29 mouse cellular contexts compared by ENCODE assay signal in the genomic region with DNA sequence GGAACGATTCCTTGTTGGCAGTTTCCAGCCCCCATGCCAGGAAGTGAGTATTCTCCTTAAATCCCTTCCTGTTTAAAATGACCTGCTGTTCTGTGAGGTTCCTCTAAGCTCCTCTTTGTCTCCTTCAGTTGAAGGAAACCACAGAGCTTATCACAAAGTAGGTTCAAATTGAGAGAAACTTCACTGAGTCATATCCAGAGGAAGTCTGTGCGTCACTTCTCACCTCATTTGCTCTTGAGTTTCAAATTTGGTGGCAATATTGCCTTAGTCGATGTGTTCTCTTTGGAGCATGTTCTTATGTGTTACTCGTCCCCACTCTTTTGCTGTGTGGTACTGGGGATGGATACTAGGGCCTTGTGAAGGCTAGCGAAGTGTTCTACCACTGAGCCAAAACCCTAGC.
DNase-seq lines count a peak whose midpoint lies in the region; ATAC-seq lines count a peak whose summit lies in the region.
"Had no signal": no experiment of that assay in that cellular context is flagged by ENCODE, and none has a peak within 500 bp of the region (broad histone marks: within the 10 kb centered on the region; RNA-seq: fewer than 3 reads in every experiment).

No protein-coding gene starts in this region.

- no peak overlapping the region for H3K9ac ChIP-seq in forebrain, embryonic 11.5 days (ENCODE audit: low read length)
- no peak overlapping the region for H3K9ac ChIP-seq in forebrain, embryonic 13.5 days
- H3K9ac ChIP-seq in kidney, embryonic 14.5 days (ENCODE audit: low read depth, low read length) = no peak overlapping the region
- H3K9ac ChIP-seq: embryonic facial prominence, embryonic 13.5 days; forebrain, postnatal 0 days; heart, embryonic 12.5 days; heart, embryonic 15.5 days; hindbrain, embryonic 14.5 days had no signal

- 72% methylated on average over 5 of the region's 5 CpGs for WGBS in forebrain, embryonic 11.5 days
- 82% methylated on average over 5 of the region's 5 CpGs for WGBS in forebrain, embryonic 13.5 days
- WGBS in kidney, embryonic 14.5 days = 79% methylated on average over 4 of the region's 5 CpGs

- no peak for ATAC-seq in forebrain, embryonic 11.5 days (replicated peaks; ENCODE audit: low FRiP score)
- no peak for ATAC-seq in forebrain, embryonic 13.5 days
- ATAC-seq in megakaryocyte progenitor cell, adult 5-6 weeks (replicated peaks; ENCODE audit: poor library complexity) = peak; percentile 48
- no peak for ATAC-seq in CD4-positive, CD25-positive, alpha-beta regulatory T cell, adult 4 months
- no peak for ATAC-seq in kidney, embryonic 14.5 days (ENCODE audit: low FRiP score, low TSS enrichment)
- ATAC-seq: forebrain, embryonic 14.5 days; forebrain, postnatal 0 days; hindbrain, postnatal 0 days; inflammation-experienced regulatory T-cells, adult 6 months; intestine, embryonic 16.5 days; Patski had no signal

- no peaks in the 10 kb centered on the region for H3K9me3 ChIP-seq in forebrain, embryonic 11.5 days (ENCODE audit: control insufficient read depth, low read length)
- H3K9me3 ChIP-seq in forebrain, embryonic 13.5 days (replicated peaks) = no peaks in the 10 kb centered on the region
- no peaks in the 10 kb centered on the region for H3K9me3 ChIP-seq in kidney, embryonic 14.5 days (ENCODE audit: control insufficient read depth, low read length)
- H3K9me3 ChIP-seq: embryonic facial prominence, embryonic 13.5 days; heart, embryonic 12.5 days; heart, embryonic 15.5 days had no signal

- peak; percentile 13 for DNase-seq in forebrain, embryonic 11.5 days (ENCODE audit: low spot score)
- DNase-seq in 416B (ENCODE audit: low read depth) = peak; percentile 95
- DNase-seq in c-Kit-positive CD71-negative TER-119-negative erythroid progenitor cells, embryonic 14.5 days (ENCODE audit: low read depth) = peak; percentile 5
- DNase-seq: adrenal gland, postnatal 10 days; adrenal gland, postnatal 36 days; B cell, adult 2 months; cerebellum, adult 11-12 months; cerebellum, adult 8-10 months; cerebellum, postnatal 10 days; forebrain, postnatal 0 days; gastrocnemius, postnatal 10 days; heart, adult 11 months; heart, postnatal 10 days; heart, postnatal 36 days; kidney, adult 18-20 months had no signal

- H3K36me3 ChIP-seq in forebrain, embryonic 11.5 days (ENCODE audit: control insufficient read depth, insufficient read depth, low read length) = no peaks in the 10 kb centered on the region
- H3K36me3 ChIP-seq in forebrain, embryonic 13.5 days (ENCODE audit: poor library complexity, severe bottlenecking) = no peaks in the 10 kb centered on the region
- no peaks in the 10 kb centered on the region for H3K36me3 ChIP-seq in kidney, embryonic 14.5 days (ENCODE audit: control insufficient read depth, insufficient read depth, low read length)
- H3K36me3 ChIP-seq: embryonic facial prominence, embryonic 13.5 days; heart, embryonic 12.5 days; heart, embryonic 15.5 days had no signal

- no peak overlapping the region for H3K4me2 ChIP-seq in forebrain, embryonic 11.5 days (ENCODE audit: low read depth, low read length, severe bottlenecking)
- no peak overlapping the region for H3K4me2 ChIP-seq in forebrain, embryonic 13.5 days
- no peak overlapping the region for H3K4me2 ChIP-seq in kidney, embryonic 14.5 days (replicated peaks; ENCODE audit: low read depth, low read length)
- H3K4me2 ChIP-seq: embryonic facial prominence, embryonic 13.5 days; heart, embryonic 12.5 days; heart, embryonic 15.5 days; hindbrain, embryonic 14.5 days had no signal

- H3K27me3 ChIP-seq in forebrain, embryonic 11.5 days (ENCODE audit: control insufficient read depth, insufficient read depth, low read length) = no peaks in the 10 kb centered on the region
- H3K27me3 ChIP-seq in forebrain, embryonic 13.5 days = no peaks in the 10 kb centered on the region
- H3K27me3 ChIP-seq in kidney, embryonic 14.5 days (ENCODE audit: control insufficient read depth, insufficient read depth, low read length) = no peaks in the 10 kb centered on the region
- H3K27me3 ChIP-seq: embryonic facial prominence, embryonic 13.5 days; heart, embryonic 12.5 days; heart, embryonic 15.5 days; Patski had no signal

- no peak overlapping the region for H3K4me3 ChIP-seq in forebrain, embryonic 11.5 days (ENCODE audit: low read depth, low read length)
- no peak overlapping the region for H3K4me3 ChIP-seq in forebrain, embryonic 13.5 days
- no peak overlapping the region for H3K4me3 ChIP-seq in kidney, embryonic 14.5 days (ENCODE audit: low read length)
- H3K4me3 ChIP-seq: embryonic facial prominence, embryonic 13.5 days; erythroblast, embryonic 14.5 days; heart, embryonic 12.5 days; heart, embryonic 15.5 days had no signal

- no peaks in the 10 kb centered on the region for H3K4me1 ChIP-seq in forebrain, embryonic 11.5 days (replicated peaks; ENCODE audit: control insufficient read depth, insufficient read depth, low read length)
- 0 out of 2 replicates have a peak, but pooled peaks cover 3% of the 10 kb centered on the region for H3K4me1 ChIP-seq in forebrain, embryonic 13.5 days
- no peaks in the 10 kb centered on the region for H3K4me1 ChIP-seq in kidney, embryonic 14.5 days (ENCODE audit: control insufficient read depth, insufficient read depth, low read length)
- H3K4me1 ChIP-seq: embryonic facial prominence, embryonic 13.5 days; heart, embryonic 15.5 days had no signal

- no peak overlapping the region for H3K27ac ChIP-seq in forebrain, embryonic 11.5 days (ENCODE audit: low read depth, low read length)
- H3K27ac ChIP-seq in forebrain, embryonic 13.5 days = no peak overlapping the region
- H3K27ac ChIP-seq in kidney, embryonic 14.5 days (ENCODE audit: low read depth, low read length) = no peak overlapping the region
- H3K27ac ChIP-seq: embryonic facial prominence, embryonic 13.5 days; heart, embryonic 15.5 days; hindbrain, embryonic 14.5 days; hindbrain, postnatal 0 days had no signal

Comparison
In these comparisons a context has a peak if more than half of its experiments do, and no peak if none do; other contexts are left out.
1. DNase-seq: peak in every context shown above with its lines; median percentile 95 in 416B; 13 in forebrain, embryonic 11.5 days; 5 in c-Kit-positive CD71-negative TER-119-negative erythroid progenitor cells, embryonic 14.5 days.